In the genomic region with DNA sequence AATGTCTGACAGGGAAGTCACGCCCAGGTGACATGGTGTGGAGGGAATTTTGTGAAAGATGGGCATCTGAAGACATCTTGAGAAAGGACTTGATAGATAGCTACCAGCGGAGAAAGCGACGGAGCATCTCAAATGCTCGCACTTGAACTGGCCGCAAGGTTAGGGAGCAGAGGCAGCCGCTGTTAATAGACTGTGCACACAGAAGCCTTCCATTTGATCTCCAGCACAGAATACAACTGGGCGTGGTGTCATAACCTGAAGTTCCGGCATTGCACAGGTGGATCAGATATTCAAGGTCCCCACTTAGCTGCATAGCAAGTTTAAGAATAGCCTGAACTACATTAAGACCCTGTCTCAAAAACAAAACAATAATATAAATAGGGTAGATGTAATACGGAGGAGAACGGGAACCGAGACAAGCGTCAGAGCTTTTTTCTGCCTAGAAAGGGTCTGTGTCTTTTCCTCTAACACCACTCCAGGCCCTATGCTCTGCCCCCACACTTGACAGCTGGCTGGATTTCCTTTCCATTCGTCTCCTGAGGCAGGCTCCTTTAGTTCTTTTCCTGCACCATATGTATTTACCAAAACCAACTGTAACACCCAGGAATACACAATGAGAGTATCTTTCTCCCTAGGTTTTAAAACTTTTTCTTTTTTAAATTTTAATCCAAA, we compare ENCODE assay signal across 21 mouse cellular contexts.
DNase-seq lines count a peak whose midpoint lies in the region; ATAC-seq and TF ChIP-seq lines count a peak whose summit lies in the region.
"Had no signal": no experiment of that assay in that cellular context is flagged by ENCODE, and none has a peak within 500 bp of the region (broad histone marks: within the 10 kb centered on the region; RNA-seq: fewer than 3 reads in every experiment).

No protein-coding gene starts in this region.

- H3K9ac ChIP-seq in heart, postnatal 0 days (replicated peaks; ENCODE audit: low read depth, low read length), result no peak overlapping the region
- H3K9ac ChIP-seq: embryonic facial prominence, embryonic 15.5 days; liver, embryonic 15.5 days; neural tube, embryonic 15.5 days had no signal

- H3K27ac ChIP-seq in heart, embryonic 10.5 days, result peak overlapping the region; percentile 69
- 0 out of 2 replicates have a peak overlapping the region, but pooled peaks have one; percentile 15 for H3K27ac ChIP-seq in heart, postnatal 0 days (ENCODE audit: low read depth)
- H3K27ac ChIP-seq: embryonic facial prominence, embryonic 15.5 days; liver, embryonic 15.5 days had no signal

- WGBS in heart, embryonic 10.5 days, result 61% methylated on average over 14 of the region's 14 CpGs
- WGBS in heart, postnatal 0 days, result 53% methylated on average over 14 of the region's 14 CpGs

- H3K36me3 ChIP-seq in heart, embryonic 10.5 days, result no peaks in the 10 kb centered on the region
- no peaks in the 10 kb centered on the region for H3K36me3 ChIP-seq in heart, postnatal 0 days (replicated peaks; ENCODE audit: control insufficient read depth, insufficient read depth, low read length)
- H3K36me3 ChIP-seq: embryonic facial prominence, embryonic 15.5 days; liver, embryonic 15.5 days; neural tube, embryonic 15.5 days had no signal

- no peak overlapping the region for H3K4me2 ChIP-seq in heart, postnatal 0 days (ENCODE audit: low read depth, low read length)
- H3K4me2 ChIP-seq: embryonic facial prominence, embryonic 15.5 days; liver, embryonic 15.5 days had no signal

- intact Hi-C loops in heart, postnatal 25 days (cut with DNase I), result loop anchor here (1.0 to 5.0 kb wide), 2 partner anchors 97 to 167 kb away; no protein-coding TSS in a partner anchor

- H3K4me1 ChIP-seq in heart, embryonic 10.5 days, result peaks cover 25% of the 10 kb centered on the region
- peaks cover 4% of the 10 kb centered on the region; the same call in 1 of the 2 replicates for H3K4me1 ChIP-seq in heart, postnatal 0 days (ENCODE audit: control insufficient read depth, insufficient read depth)

- no peak overlapping the region for H3K4me3 ChIP-seq in heart, embryonic 10.5 days
- H3K4me3 ChIP-seq in heart, postnatal 0 days (ENCODE audit: low read depth, low read length), result no peak overlapping the region
- H3K4me3 ChIP-seq: embryonic facial prominence, embryonic 15.5 days; liver, embryonic 15.5 days; megakaryocyte, embryonic 14.5 days; neural tube, embryonic 15.5 days had no signal

- no peak for DNase-seq in heart, embryonic 10.5 days (ENCODE audit: low spot score)
- no peak for DNase-seq in heart, adult 8-10 months (ENCODE audit: low spot score)
- no peak for DNase-seq in heart, postnatal 0 days (ENCODE audit: low spot score)
- DNase-seq in heart, postnatal 25 days (ENCODE audit: low spot score), result no peak
- DNase-seq in lung, postnatal 10 days, result peak; percentile 24
- no peak for DNase-seq in lung, postnatal 25 days (ENCODE audit: low spot score)
- no peak for DNase-seq in cerebellum, postnatal 4 days (ENCODE audit: low spot score in 2 of 2)
- DNase-seq: adrenal gland, postnatal 14 days; cerebellum, adult 11 months; cerebellum, postnatal 10 days; gastrocnemius, postnatal 10 days; kidney, adult 8-10 months; right cerebral cortex, postnatal 14 days; thymus, adult 18-20 months; thymus, postnatal 4 days had no signal

- H3K9me3 ChIP-seq in heart, embryonic 10.5 days, result no peaks in the 10 kb centered on the region
- no peaks in the 10 kb centered on the region for H3K9me3 ChIP-seq in heart, postnatal 0 days (replicated peaks; ENCODE audit: control insufficient read depth, low read length)
- H3K9me3 ChIP-seq: embryonic facial prominence, embryonic 15.5 days; liver, embryonic 15.5 days; megakaryocyte, embryonic 14.5 days; neural tube, embryonic 15.5 days had no signal

- no peaks in the 10 kb centered on the region for H3K27me3 ChIP-seq in heart, embryonic 10.5 days (ENCODE audit: insufficient read depth, poor library complexity, severe bottlenecking)
- H3K27me3 ChIP-seq in heart, postnatal 0 days (ENCODE audit: control insufficient read depth, insufficient read depth, low read length), result no peaks in the 10 kb centered on the region
- H3K27me3 ChIP-seq: CH12.LX; embryonic facial prominence, embryonic 15.5 days; liver, embryonic 15.5 days; megakaryocyte, embryonic 14.5 days; neural tube, embryonic 15.5 days had no signal

- 0 out of 2 replicates have a peak, but pooled peaks have one; percentile 26 for ATAC-seq in heart, postnatal 0 days (ENCODE audit: insufficient read depth, low read depth)
- ATAC-seq: hindbrain, embryonic 16.5 days had no signal

- TF ChIP-seq EP300 in heart, postnatal 0 days (IDR thresholded peaks at IDR 0.05; ENCODE audit: low read depth), result no peak

- no peak for TF ChIP-seq CTCF in heart, postnatal 0 days (IDR thresholded peaks at IDR 0.05; ENCODE audit: low read depth)
